Mouse (Mus musculus) right cerebral cortex, postnatal 4 days (tissue): ENCODE results near the gene Ranbp3l.
"Not testable (repeated sequence)": the region's sequence is repeated elsewhere in the genome, so short reads cannot be mapped to it uniquely, and the experiment has no call there.

Source experiments
- DNase-seq: peaks from one replicate; pipeline ENCODE4 v3.0.0-alpha.2; 2022

The Ranbp3l gene

DNA sequence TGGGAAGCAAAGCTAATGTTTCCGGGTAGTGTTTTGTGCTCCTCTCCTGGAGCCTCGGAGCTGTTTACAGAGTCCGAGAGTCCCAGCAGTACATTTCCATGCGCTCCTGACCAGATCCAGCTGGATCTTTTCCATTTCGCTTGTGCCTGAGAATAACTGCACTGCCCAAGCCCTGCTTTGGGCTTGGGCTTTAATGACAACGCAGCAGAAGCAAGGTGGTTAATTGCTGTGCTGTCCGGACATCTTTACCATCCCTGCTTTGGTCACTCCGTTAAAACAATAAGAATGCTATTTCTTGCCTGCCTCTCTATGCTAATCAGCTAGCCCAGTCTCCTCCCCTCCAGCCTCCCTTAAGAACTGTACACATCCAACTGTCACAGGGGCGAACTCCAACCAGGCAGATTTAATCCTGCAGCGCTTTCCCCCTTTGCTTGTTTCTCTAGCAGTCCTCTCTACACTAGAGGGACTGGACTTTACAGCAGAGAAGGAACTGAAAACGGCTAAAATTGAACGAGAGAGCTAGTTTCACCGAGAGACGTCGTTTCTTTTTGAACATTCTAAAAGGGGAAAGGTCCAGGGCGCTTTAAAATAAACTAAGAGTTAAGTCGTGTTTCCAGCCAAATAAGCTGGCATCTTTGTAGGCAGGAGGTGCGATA lies at the start of gene Ranbp3l:
TSS of gene Ranbp3l (plus strand) at position 377 of the 656 bp plus-strand sequence.
- DNase-seq, result peak; percentile 12

- no peak for DNase-seq
Observed at GRCm38 (mm10) chr15:8930061-8930460, 37.7 kb upstream of the Ranbp3l start.

DNA sequence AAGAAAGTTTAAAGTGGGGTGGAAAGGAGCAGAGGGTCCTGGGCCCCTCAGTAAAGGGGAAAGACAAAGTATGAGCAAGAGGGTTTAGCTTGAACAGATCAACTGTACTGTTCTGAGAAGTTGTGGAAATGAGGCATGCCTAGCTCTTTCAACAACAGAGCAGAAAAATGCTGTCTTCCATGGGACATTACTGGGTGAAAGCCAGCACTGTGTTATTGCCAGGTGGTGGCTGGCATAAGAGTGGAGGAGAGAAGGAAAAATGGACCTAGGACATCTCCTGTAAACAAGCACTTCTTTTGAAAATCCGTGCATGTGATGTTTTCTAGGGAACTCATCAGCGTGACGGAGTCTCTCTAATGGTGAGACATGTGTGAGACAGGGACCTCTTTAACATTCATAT lies 30.8 kb upstream of the Ranbp3l start:
- no peak for DNase-seq

GRCm38 (mm10) chr15:8940861-8941260 lies 26.9 kb upstream of the Ranbp3l start:
- no peak for DNase-seq

DNA sequence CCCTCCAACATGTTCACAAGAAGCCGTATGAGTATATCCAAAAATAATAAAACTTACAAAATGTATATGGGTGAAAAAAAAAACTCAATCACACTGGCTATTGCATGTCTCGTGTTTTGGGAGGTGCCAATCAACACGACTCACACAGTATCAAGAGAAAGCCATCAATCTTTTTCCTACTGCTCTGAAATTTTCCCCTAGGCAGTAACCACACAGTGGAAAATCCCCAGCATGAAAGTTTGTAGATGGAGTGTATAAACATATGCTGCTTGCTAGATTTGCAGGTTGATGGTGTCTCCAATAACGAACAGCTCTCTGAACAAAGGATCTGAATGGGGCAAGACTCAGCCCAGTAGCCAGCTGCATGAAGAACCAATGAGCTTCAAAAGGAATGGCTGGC lies 16.9 kb upstream of the Ranbp3l start:
- DNase-seq, result no peak

DNA sequence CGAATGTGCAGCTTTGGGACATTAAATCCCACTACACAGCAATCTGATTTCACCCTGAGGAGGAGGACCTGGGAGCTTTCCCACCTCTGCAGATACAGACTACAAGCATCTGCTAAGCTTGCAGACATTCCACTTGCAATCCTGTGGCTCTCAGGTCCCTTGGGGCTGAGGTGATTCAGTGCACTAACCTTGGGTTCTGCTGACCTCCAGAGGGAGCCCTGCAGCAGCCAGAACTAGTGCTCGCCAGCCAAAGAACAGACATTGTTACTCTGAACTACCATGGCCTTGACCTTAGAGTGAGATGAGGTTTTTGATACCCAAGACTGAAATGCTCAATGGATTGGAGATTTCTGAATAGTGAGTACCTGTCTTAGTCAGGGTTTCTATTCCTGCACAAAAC lies 4.4 kb upstream of the Ranbp3l start:
- DNase-seq, result no peak

GRCm38 (mm10) chr15:8968229-8968595 lies 463 bp downstream of the Ranbp3l start:
- DNase-seq, result no peak

- no peak for DNase-seq
Observed at GRCm38 (mm10) chr15:8969061-8969635, 1.4 kb downstream of the Ranbp3l start.

- DNase-seq, result no peak
Observed at GRCm38 (mm10) chr15:8991211-8991610, 23.5 kb downstream of the Ranbp3l start.

- no peak for DNase-seq
Observed at GRCm38 (mm10) chr15:8991859-8992838, 24.4 kb downstream of the Ranbp3l start.

- DNase-seq, result peak; percentile 17
Observed at GRCm38 (mm10) chr15:8994608-8995277, 27.0 kb downstream of the Ranbp3l start.

GRCm38 (mm10) chr15:8995490-8995889 lies 27.7 kb downstream of the Ranbp3l start:
- no peak for DNase-seq

DNA sequence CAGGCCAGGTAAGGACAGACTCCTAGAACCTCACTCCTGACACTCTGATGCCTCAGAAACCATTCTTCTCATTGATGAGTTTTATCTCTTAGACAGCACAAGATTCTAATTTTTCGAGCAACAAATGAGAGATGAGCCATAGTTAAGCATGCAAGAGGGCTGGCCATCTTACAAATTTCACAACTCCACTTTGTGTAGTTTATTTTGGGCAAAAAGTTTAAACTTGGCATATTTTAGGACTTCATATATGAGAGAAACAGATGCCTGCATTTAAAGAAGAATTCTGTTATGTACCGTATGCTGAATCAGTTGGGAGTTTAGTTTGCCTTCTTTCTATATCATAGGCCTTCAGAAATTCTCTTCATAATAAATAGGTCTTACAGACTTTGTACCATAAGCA lies 35.0 kb downstream of the Ranbp3l start:
- no peak for DNase-seq

GRCm38 (mm10) chr15:9009196-9009595 lies 41.4 kb downstream of the Ranbp3l start:
- DNase-seq, result no peak

DNA sequence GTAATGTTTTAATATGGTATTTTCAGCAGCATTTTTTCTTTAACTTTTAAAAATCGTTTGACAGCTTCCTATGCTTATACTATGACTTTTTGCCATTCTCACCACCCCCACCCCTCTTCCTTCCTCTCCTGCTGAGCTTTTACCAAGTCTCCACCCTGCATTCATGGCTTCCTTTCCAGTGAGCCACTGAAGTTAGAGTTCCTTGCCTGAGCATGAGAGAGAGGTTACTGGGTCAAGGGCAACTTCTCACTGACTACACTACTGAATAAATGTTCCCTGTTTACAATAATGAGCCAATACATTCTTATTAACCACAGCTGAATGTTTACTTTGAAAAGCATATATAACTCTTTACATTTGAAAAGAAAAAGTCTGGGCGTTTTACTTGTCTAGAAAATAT lies 46.8 kb downstream of the Ranbp3l start:
- DNase-seq, result no peak

DNA sequence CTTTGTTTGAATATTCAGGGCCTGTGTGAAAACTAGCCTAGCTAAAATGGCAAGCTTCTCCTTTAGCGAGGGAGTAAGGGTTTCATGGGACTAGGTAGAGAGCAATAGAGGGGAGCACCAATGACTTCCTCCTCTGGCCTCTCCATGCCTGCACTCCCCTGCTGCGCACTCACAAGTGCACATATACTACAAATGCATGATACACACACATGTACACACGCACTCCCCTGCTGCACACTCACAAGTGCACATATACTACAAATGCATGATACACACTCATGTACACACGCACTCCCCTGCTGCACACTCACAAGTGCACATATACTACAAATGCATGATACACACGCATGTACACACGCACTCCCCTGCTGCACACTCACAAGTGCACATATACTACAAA lies 47.7 kb downstream of the Ranbp3l start:
- DNase-seq, result not testable (repeated sequence)

DNA sequence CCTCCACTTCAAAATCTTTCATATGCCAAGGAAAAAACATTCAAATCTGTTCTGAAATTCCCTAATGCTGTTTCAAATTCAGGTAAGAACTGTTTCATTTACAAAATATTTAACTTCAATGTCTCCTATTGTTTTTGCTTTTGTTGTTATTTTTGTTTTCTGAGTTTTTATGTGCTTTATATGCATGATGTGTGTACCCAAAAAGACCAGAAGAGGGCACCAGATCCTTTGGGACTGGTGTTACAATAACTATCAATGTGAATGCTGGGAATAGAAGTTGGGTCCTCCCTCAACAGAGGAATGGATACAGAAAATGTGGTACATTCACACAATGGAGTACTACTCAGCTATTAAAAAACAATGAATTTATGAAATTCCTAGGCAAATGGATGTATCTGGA lies 88.0 kb downstream of the Ranbp3l start:
- no peak for DNase-seq

DNA sequence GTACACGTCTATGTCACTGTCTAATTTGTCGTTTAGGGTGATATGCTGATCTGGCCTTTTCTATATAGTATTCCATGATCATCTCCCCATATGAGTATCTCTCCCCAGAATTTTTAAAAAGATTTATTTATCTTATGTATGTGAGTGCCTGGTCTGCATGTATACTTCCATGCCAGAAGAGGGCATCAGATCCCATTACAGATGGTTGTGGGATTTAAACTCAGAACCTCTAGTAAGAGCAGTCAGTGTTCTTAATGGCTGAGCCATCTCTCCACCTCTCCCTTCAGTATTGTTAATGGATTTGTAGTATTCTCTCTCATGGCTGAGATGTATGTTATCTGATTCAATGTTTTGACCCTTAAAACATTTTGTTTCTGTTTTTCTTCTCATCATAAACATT lies 92.1 kb downstream of the Ranbp3l start:
- DNase-seq, result no peak

GRCm38 (mm10) chr15:9061150-9061882 lies 93.6 kb downstream of the Ranbp3l start:
- DNase-seq, result no peak

DNA sequence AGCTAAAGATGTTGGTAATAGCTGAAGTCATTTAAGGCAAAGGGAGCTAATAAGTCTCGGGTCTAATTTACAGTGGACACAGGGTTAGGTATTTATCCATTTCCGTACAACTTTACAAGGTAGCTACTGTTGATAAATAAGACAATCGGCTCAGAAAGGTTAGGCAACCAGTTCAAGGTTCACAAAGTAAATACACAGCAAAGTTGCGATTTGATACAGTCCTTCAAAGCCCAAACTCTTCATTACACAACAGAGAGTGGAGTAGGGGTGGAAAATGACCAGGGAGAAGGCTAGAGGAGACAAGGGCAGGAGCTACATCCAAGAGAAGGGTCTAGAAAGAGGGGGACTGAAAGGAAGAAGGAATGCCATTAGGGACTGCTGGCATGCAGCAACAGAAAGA lies 101.1 kb downstream of the Ranbp3l start:
- no peak for DNase-seq

DNA sequence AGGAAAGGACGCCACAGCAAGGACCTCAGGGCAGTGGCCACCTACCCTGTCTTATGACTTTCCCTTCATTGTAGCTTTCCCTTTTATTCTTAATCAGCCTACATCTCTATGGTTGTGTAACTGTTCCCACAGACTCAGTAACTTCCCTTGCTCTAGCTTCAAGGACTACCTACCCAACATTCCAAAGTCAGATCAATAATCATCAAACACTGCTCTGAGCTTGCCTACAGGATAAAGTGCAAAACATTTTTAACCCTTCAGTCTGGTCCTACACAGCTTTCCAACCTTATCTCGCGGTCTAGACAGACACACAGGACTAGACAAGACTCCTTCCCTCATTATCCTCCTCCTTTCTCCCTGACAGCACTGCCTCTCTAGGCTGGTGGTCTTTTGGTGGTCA lies 102.6 kb downstream of the Ranbp3l start:
- no peak for DNase-seq

DNA sequence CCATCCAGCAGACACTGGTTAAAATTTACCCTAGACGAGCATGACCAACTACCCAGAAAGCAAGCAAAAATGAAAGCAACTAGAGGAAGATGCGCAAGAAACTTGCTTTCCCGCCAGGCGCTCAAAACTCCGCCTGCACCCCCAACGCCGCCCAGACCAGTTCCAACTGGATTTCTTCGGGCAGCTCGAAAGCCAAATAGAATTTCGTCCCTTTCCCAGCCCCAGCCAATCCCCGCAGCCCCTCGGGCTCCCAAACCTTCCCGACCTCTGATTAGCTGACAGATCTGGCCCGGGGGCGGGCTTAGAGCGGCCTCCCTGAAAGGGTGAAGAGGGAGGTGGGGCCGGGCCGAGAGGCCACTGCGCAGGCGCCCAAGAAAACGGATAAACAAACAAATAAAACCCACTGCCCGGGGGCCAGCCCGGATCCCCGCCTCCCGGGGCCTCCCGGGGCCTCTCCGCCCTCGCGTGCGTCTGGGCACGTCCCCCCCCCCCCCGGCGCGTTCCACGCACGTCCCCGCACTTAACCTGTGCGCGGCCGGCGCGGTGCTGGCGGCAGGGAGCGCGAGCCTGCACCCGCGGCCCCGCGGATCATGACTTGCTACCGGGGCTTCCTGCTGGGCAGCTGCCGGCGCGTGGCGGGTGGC lies 103.3 kb downstream of the Ranbp3l start, which contains the start of gene Nadk2:
TSS of gene Nadk2 (plus strand) at position 349 of the 644 bp plus-strand sequence.
- DNase-seq, result peak; percentile 95
